Mouse (Mus musculus): Measurements from ENCODE around the gene Cdk14. TPM values are rescaled to one million over a fixed set of nuclear protein-coding genes. Genes with fewer than 3 reads are reported as not detected.
"Not testable (repeated sequence)": the region's sequence is repeated elsewhere in the genome, so short reads cannot be mapped to it uniquely, and the experiment has no call there.

Cdk14 gene
- polyA plus RNA-seq, 1 experiment from 2014 or later: 19.7 TPM

GRCm38 (mm10) chr5:5241088-5241487 lies 179.0 kb downstream of the Cdk14 start:
- H3K4me2 ChIP-seq (replicated peaks; ENCODE audit: low read depth, low read length): no peak overlapping the region
- no peak for TF ChIP-seq EP300 (IDR thresholded peaks at IDR 0.05)
- TF ChIP-seq CTCF (IDR thresholded peaks at IDR 0.05): no peak
- no peak overlapping the region for H3K9ac ChIP-seq (replicated peaks; ENCODE audit: low read depth)
- no peaks in the 10 kb centered on the region for H3K36me3 ChIP-seq (ENCODE audit: insufficient read depth, low read length)
- H3K27ac ChIP-seq (ENCODE audit: low read length): no peak overlapping the region
- no peaks in the 10 kb centered on the region for H3K27me3 ChIP-seq (replicated peaks; ENCODE audit: insufficient read depth, low read length)
- H3K4me3 ChIP-seq (ENCODE audit: low read depth, low read length): no peak overlapping the region
- H3K4me1 ChIP-seq (ENCODE audit: insufficient read depth, low read depth, low read length): no peaks in the 10 kb centered on the region
- no peaks in the 10 kb centered on the region for H3K9me3 ChIP-seq (ENCODE audit: low read length)
- WGBS: 82% methylated on average over 6 of the region's 6 CpGs
- no peak for ATAC-seq
- no peak for DNase-seq (ENCODE audit: low spot score)

GRCm38 (mm10) chr5:5240121-5240520 lies 180.0 kb downstream of the Cdk14 start:
- Histone ChIP-seq H3K4me2 (replicated peaks; ENCODE audit: low read depth, low read length) (no peak overlapping the region), H3K36me3 (ENCODE audit: insufficient read depth, low read length) (no peaks in the 10 kb centered on the region), H3K4me1 (ENCODE audit: insufficient read depth, low read depth, low read length) (no peaks in the 10 kb centered on the region), H3K27ac (ENCODE audit: low read length) (no peak overlapping the region), H3K27me3 (replicated peaks; ENCODE audit: insufficient read depth, low read length) (no peaks in the 10 kb centered on the region), H3K9me3 (ENCODE audit: low read length) (no peaks in the 10 kb centered on the region), H3K9ac (replicated peaks; ENCODE audit: low read depth) (no peak overlapping the region), H3K4me3 (ENCODE audit: low read depth, low read length) (no peak overlapping the region)
- 95% methylated on average over 3 of the region's 3 CpGs for WGBS
- no peak for ATAC-seq
- TF ChIP-seq CTCF (IDR thresholded peaks at IDR 0.05) (no peak), EP300 (IDR thresholded peaks at IDR 0.05) (no peak)
- DNase-seq (ENCODE audit: low spot score): no peak

- H3K9me3 ChIP-seq (ENCODE audit: low read length); H3K9ac ChIP-seq (replicated peaks; ENCODE audit: low read depth); H3K4me1 ChIP-seq (ENCODE audit: insufficient read depth, low read depth, low read length); H3K27me3 ChIP-seq (replicated peaks; ENCODE audit: insufficient read depth, low read length); H3K4me3 ChIP-seq (ENCODE audit: low read depth, low read length); H3K27ac ChIP-seq (ENCODE audit: low read length); H3K4me2 ChIP-seq (replicated peaks; ENCODE audit: low read depth, low read length); DNase-seq (ENCODE audit: low spot score); H3K36me3 ChIP-seq (ENCODE audit: insufficient read depth, low read length): not testable (repeated sequence)
- 0 out of 2 replicates have a peak, but pooled peaks have one; percentile 25 for ATAC-seq
- 84% methylated on average over 10 of the region's 10 CpGs for WGBS
Measured at GRCm38 (mm10) chr5:5234935-5235334, 185.2 kb downstream of the Cdk14 start.

GRCm38 (mm10) chr5:5226966-5227365 lies 193.1 kb downstream of the Cdk14 start:
- H3K4me1 ChIP-seq (ENCODE audit: insufficient read depth, low read depth, low read length): no peaks in the 10 kb centered on the region
- TF ChIP-seq EP300 (IDR thresholded peaks at IDR 0.05): no peak
- TF ChIP-seq CTCF (IDR thresholded peaks at IDR 0.05): no peak
- H3K4me2 ChIP-seq (replicated peaks; ENCODE audit: low read depth, low read length): no peak overlapping the region
- 70% methylated on average over 4 of the region's 4 CpGs for WGBS
- DNase-seq (ENCODE audit: low spot score) (peak; percentile 47), ATAC-seq (no peak)
- H3K4me3 ChIP-seq (ENCODE audit: low read depth, low read length): no peak overlapping the region
- no peaks in the 10 kb centered on the region for H3K27me3 ChIP-seq (replicated peaks; ENCODE audit: insufficient read depth, low read length)
- no peaks in the 10 kb centered on the region for H3K9me3 ChIP-seq (ENCODE audit: low read length)
- H3K36me3 ChIP-seq (ENCODE audit: insufficient read depth, low read length): peaks cover 6% of the 10 kb centered on the region; the same call in 1 of the 2 replicates
- no peak overlapping the region for H3K9ac ChIP-seq (replicated peaks; ENCODE audit: low read depth)
- H3K27ac ChIP-seq (ENCODE audit: low read length): no peak overlapping the region

- H3K4me3 ChIP-seq (ENCODE audit: low read depth, low read length): no peak overlapping the region
Measured at GRCm38 (mm10) chr5:5211780-5212135, 208.4 kb downstream of the Cdk14 start.

GRCm38 (mm10) chr5:5211034-5211779 lies 208.9 kb downstream of the Cdk14 start:
- no peak overlapping the region for H3K4me2 ChIP-seq (replicated peaks; ENCODE audit: low read depth, low read length)
- TF ChIP-seq CTCF (IDR thresholded peaks at IDR 0.05) (no peak), EP300 (IDR thresholded peaks at IDR 0.05) (no peak)
- H3K27ac ChIP-seq (ENCODE audit: low read length): no peak overlapping the region
- no peaks in the 10 kb centered on the region for H3K9me3 ChIP-seq (ENCODE audit: low read length)
- H3K27me3 ChIP-seq (replicated peaks; ENCODE audit: insufficient read depth, low read length): no peaks in the 10 kb centered on the region
- H3K4me3 ChIP-seq (ENCODE audit: low read depth, low read length): no peak overlapping the region
- no peak overlapping the region for H3K9ac ChIP-seq (replicated peaks; ENCODE audit: low read depth)
- ATAC-seq (peak; percentile 50), DNase-seq (ENCODE audit: low spot score) (peak; percentile 47)
- H3K4me1 ChIP-seq (ENCODE audit: insufficient read depth, low read depth, low read length): no peaks in the 10 kb centered on the region
- H3K36me3 ChIP-seq (ENCODE audit: insufficient read depth, low read length): no peaks in the 10 kb centered on the region
- WGBS: 13% methylated on average over 7 of the region's 7 CpGs

More at GRCm38 (mm10) chr5:5211780-5212135, 208.4 kb downstream of the Cdk14 start:
- H3K4me1 ChIP-seq (ENCODE audit: insufficient read depth, low read depth, low read length): no peaks in the 10 kb centered on the region
- ATAC-seq: no peak
- H3K9me3 ChIP-seq (ENCODE audit: low read length): no peaks in the 10 kb centered on the region
- no peak overlapping the region for H3K9ac ChIP-seq (replicated peaks; ENCODE audit: low read depth)
- no peaks in the 10 kb centered on the region for H3K36me3 ChIP-seq (ENCODE audit: insufficient read depth, low read length)
- no peak overlapping the region for H3K27ac ChIP-seq (ENCODE audit: low read length)
- no peak for DNase-seq (ENCODE audit: low spot score)
- TF ChIP-seq CTCF (IDR thresholded peaks at IDR 0.05) (no peak), EP300 (IDR thresholded peaks at IDR 0.05) (no peak)
- no peaks in the 10 kb centered on the region for H3K27me3 ChIP-seq (replicated peaks; ENCODE audit: insufficient read depth, low read length)
- no peak overlapping the region for H3K4me2 ChIP-seq (replicated peaks; ENCODE audit: low read depth, low read length)
- WGBS: 10% methylated on average over 1 of the region's 1 CpGs
